Mouse (Mus musculus): ENCODE data around the gene Ulk4. TPM values are rescaled to one million over a fixed set of nuclear protein-coding genes. Genes with fewer than 3 reads are reported as not detected.

Gene Ulk4
- polyA plus RNA-seq, 1 experiment, result not detected

- H3K27me3 ChIP-seq (replicated peaks), result peaks cover 36% of the 10 kb centered on the region
- H3K36me3 ChIP-seq (replicated peaks; ENCODE audit: low read length), result no peaks in the 10 kb centered on the region
- peaks cover 8% of the 10 kb centered on the region; the same call in 1 of the 2 replicates for H3K9me3 ChIP-seq
- peaks cover 12% of the 10 kb centered on the region for H3K4me1 ChIP-seq
- no peak overlapping the region for H3K4me3 ChIP-seq (replicated peaks)
- TF ChIP-seq FLI1 (IDR thresholded peaks at IDR 0.05; ENCODE audit: low read length) (no peak), GATA1 (IDR thresholded peaks at IDR 0.05; ENCODE audit: borderline replicate concordance, low read length) (no peak)
Observed at GRCm38 (mm10) chr9:121265307-121265706, 11.7 kb downstream of the Ulk4 start.

DNA sequence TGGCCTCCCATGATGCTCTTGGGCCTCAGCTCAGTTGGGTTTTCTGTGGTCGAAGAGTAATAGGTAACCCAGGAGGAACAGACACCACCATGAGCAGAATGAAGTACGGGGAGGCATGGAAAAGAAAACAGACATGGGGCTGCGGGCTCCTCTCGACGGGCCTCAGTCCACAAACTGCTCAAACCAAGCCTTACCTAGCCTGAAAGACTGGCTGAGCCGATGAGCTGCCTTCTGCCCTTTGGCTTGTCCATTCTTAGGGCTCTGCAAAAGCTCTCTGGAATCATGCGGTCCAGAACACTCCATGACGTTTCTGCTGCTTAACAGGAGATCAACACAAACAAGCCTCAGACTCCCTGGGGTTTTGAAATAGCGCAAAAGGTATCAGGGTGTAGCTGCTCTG is 19.9 kb downstream of the Ulk4 start:
- TF ChIP-seq GATA1 (IDR thresholded peaks at IDR 0.05; ENCODE audit: borderline replicate concordance, low read length), result no peak
- no peak for TF ChIP-seq FLI1 (IDR thresholded peaks at IDR 0.05; ENCODE audit: low read length)
- no peak overlapping the region for H3K4me3 ChIP-seq (replicated peaks)
- H3K9me3 ChIP-seq, result peaks cover 4% of the 10 kb centered on the region; the same call in 1 of the 2 replicates
- H3K4me1 ChIP-seq, result no peaks in the 10 kb centered on the region; the same call in 1 of the 2 replicates
- H3K36me3 ChIP-seq (replicated peaks; ENCODE audit: low read length), result no peaks in the 10 kb centered on the region
- H3K27me3 ChIP-seq (replicated peaks), result peaks cover 36% of the 10 kb centered on the region

GRCm38 (mm10) chr9:121254761-121255160 is 22.2 kb downstream of the Ulk4 start:
- H3K4me1 ChIP-seq, result no peaks in the 10 kb centered on the region; the same call in 1 of the 2 replicates
- no peaks in the 10 kb centered on the region for H3K9me3 ChIP-seq
- H3K4me3 ChIP-seq (replicated peaks), result no peak overlapping the region
- no peaks in the 10 kb centered on the region for H3K36me3 ChIP-seq (replicated peaks; ENCODE audit: low read length)
- peaks cover 40% of the 10 kb centered on the region for H3K27me3 ChIP-seq (replicated peaks)
- TF ChIP-seq FLI1 (IDR thresholded peaks at IDR 0.05; ENCODE audit: low read length) (no peak), GATA1 (IDR thresholded peaks at IDR 0.05; ENCODE audit: borderline replicate concordance, low read length) (no peak)

DNA sequence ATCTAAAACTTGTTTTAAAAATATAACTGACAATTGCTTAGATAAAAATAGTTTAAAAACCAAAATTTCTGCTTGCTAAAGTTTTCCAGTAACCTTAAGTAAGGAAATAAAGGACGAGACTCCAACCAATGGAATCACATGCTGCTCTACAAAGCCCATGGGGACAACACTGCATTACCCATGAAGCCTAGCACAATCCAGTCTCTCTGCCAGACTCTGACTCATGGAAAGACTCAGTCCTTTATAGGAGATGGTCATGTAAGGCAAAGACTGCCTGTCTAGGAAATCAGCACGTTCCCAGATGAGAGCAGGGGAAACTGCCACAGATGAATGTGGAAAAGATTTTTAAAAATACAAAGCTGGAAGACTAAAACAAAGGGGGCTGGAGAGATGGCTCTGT is 23.0 kb downstream of the Ulk4 start:
- Histone ChIP-seq H3K4me3 (replicated peaks) (no peak overlapping the region), H3K27me3 (replicated peaks) (peaks cover 38% of the 10 kb centered on the region), H3K9me3 (no peaks in the 10 kb centered on the region), H3K4me1 (no peaks in the 10 kb centered on the region; the same call in 1 of the 2 replicates), H3K36me3 (replicated peaks; ENCODE audit: low read length) (no peaks in the 10 kb centered on the region)
- TF ChIP-seq FLI1 (IDR thresholded peaks at IDR 0.05; ENCODE audit: low read length) (no peak), GATA1 (IDR thresholded peaks at IDR 0.05; ENCODE audit: borderline replicate concordance, low read length) (no peak)

DNA sequence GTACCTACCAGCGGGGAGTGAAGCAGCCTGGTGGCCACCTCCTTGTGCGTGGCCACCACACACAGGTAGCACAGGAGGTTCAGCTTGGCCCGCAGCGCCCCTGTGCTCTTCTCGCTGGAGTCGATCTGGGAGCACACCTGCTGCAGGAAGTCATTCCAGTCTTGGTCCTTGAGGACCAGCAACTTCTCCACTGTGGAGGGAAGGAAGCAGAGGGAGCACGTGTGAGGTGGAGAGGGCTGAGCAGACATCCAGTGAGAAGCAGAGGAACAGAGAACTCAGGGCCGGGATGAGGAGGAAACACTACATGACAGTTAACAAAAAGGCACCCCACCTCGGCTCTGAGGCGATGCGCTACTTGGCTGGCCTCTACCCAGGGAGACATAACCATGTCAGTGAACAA is 26.1 kb downstream of the Ulk4 start:
- no peak overlapping the region for H3K4me3 ChIP-seq (replicated peaks)
- no peak for TF ChIP-seq FLI1 (IDR thresholded peaks at IDR 0.05; ENCODE audit: low read length)
- TF ChIP-seq GATA1 (IDR thresholded peaks at IDR 0.05; ENCODE audit: borderline replicate concordance, low read length), result no peak
- H3K4me1 ChIP-seq, result 0 out of 2 replicates have a peak, but pooled peaks cover 3% of the 10 kb centered on the region
- no peaks in the 10 kb centered on the region for H3K9me3 ChIP-seq
- H3K27me3 ChIP-seq (replicated peaks), result peaks cover 33% of the 10 kb centered on the region
- no peaks in the 10 kb centered on the region for H3K36me3 ChIP-seq (replicated peaks; ENCODE audit: low read length)

GRCm38 (mm10) chr9:121249805-121250204 is 27.2 kb downstream of the Ulk4 start:
- H3K27me3 ChIP-seq (replicated peaks), result peaks cover 31% of the 10 kb centered on the region
- no peaks in the 10 kb centered on the region for H3K9me3 ChIP-seq
- H3K4me3 ChIP-seq (replicated peaks), result no peak overlapping the region
- no peak for TF ChIP-seq GATA1 (IDR thresholded peaks at IDR 0.05; ENCODE audit: borderline replicate concordance, low read length)
- no peak for TF ChIP-seq FLI1 (IDR thresholded peaks at IDR 0.05; ENCODE audit: low read length)
- 0 out of 2 replicates have a peak, but pooled peaks cover 3% of the 10 kb centered on the region for H3K4me1 ChIP-seq
- H3K36me3 ChIP-seq (replicated peaks; ENCODE audit: low read length), result no peaks in the 10 kb centered on the region

DNA sequence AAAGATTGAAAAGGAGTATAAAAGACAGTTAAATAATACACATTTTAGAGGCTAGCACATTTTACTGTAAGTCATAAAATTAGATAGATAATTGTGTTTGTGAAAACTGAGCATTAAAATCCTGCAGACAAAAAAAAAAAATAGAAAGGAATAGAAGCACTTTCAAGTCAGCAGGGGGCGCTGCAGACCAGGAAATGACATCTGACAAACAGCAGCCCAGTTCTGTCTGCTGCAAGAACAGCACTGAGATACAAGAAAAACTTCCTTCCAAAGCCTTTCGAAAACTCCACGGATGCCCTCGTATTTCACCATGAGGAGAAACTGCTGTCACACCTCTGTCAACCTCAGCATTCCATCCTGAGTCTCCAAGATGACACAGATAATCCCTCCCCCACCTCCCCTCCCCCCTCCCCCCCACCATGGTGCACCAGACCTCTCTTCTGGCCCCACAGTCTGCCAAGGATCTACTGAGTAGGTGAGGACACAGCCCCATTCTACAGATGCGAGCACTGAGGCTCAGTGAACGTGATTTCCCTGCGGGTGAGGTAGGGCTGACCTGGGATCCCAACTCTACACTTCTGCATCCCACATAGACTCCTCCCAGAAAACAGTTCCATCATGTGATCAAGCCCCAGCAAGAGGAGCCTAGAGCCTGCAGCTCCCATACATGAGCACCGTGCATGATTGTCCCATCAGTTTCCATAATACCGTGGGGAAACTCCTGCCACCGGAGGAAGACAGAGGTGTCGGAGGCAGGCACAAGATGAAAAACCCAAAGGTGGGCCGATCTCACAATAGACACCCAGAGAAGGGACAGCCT is 28.8 kb downstream of the Ulk4 start:
- TF ChIP-seq GATA1 (IDR thresholded peaks at IDR 0.05; ENCODE audit: borderline replicate concordance, low read length) (no peak), FLI1 (IDR thresholded peaks at IDR 0.05; ENCODE audit: low read length) (no peak)
- Histone ChIP-seq H3K27me3 (replicated peaks) (peaks cover 38% of the 10 kb centered on the region), H3K36me3 (replicated peaks; ENCODE audit: low read length) (no peaks in the 10 kb centered on the region), H3K4me3 (replicated peaks) (no peak overlapping the region), H3K4me1 (0 out of 2 replicates have a peak, but pooled peaks cover 3% of the 10 kb centered on the region), H3K9me3 (no peaks in the 10 kb centered on the region)

GRCm38 (mm10) chr9:121247047-121247446 is 29.9 kb downstream of the Ulk4 start:
- peaks cover 40% of the 10 kb centered on the region for H3K27me3 ChIP-seq (replicated peaks)
- H3K4me3 ChIP-seq (replicated peaks), result no peak overlapping the region
- no peak for TF ChIP-seq FLI1 (IDR thresholded peaks at IDR 0.05; ENCODE audit: low read length)
- no peak for TF ChIP-seq GATA1 (IDR thresholded peaks at IDR 0.05; ENCODE audit: borderline replicate concordance, low read length)
- H3K9me3 ChIP-seq, result no peaks in the 10 kb centered on the region
- H3K36me3 ChIP-seq (replicated peaks; ENCODE audit: low read length), result no peaks in the 10 kb centered on the region
- H3K4me1 ChIP-seq, result 0 out of 2 replicates have a peak, but pooled peaks cover 3% of the 10 kb centered on the region

DNA sequence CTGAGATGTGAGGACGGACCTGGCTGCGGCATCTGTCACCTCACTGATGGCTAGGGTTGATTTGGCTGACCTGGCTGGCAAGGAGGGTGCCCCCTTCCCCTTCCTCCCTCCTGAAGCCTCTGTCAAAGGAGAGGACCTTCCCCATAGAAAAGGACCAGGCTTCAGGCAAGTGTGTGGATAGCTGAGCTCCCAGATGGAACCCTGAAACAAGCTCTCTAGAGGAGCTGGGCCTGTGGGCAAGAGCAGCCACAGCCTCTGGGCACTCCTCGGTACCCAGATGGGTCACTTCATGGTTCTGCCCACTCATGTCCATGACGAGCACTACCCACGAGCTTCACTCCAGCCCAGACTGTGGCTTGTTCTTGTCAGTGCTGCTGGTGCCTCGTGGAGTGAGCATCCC is 34.7 kb downstream of the Ulk4 start:
- H3K9me3 ChIP-seq, result no peaks in the 10 kb centered on the region
- H3K27me3 ChIP-seq (replicated peaks), result peaks cover 21% of the 10 kb centered on the region
- no peak overlapping the region for H3K4me3 ChIP-seq (replicated peaks)
- H3K4me1 ChIP-seq, result no peaks in the 10 kb centered on the region
- TF ChIP-seq GATA1 (IDR thresholded peaks at IDR 0.05; ENCODE audit: borderline replicate concordance, low read length) (no peak), FLI1 (IDR thresholded peaks at IDR 0.05; ENCODE audit: low read length) (no peak)
- no peaks in the 10 kb centered on the region for H3K36me3 ChIP-seq (replicated peaks; ENCODE audit: low read length)

GRCm38 (mm10) chr9:121241806-121242205 is 35.2 kb downstream of the Ulk4 start:
- Histone ChIP-seq H3K27me3 (replicated peaks) (peaks cover 19% of the 10 kb centered on the region), H3K4me1 (no peaks in the 10 kb centered on the region), H3K36me3 (replicated peaks; ENCODE audit: low read length) (no peaks in the 10 kb centered on the region), H3K9me3 (no peaks in the 10 kb centered on the region), H3K4me3 (replicated peaks) (no peak overlapping the region)
- TF ChIP-seq GATA1 (IDR thresholded peaks at IDR 0.05; ENCODE audit: borderline replicate concordance, low read length), result no peak
- TF ChIP-seq FLI1 (IDR thresholded peaks at IDR 0.05; ENCODE audit: low read length), result no peak

Measured in megakaryocyte, embryonic 14.5 days (primary cell).